Mouse (Mus musculus): Measurements from ENCODE around the gene Flvcr2. TPM values are rescaled to one million over a fixed set of nuclear protein-coding genes. Genes with fewer than 3 reads are reported as not detected.
A peak's percentile ranks its signal among the peaks of the same experiment; 100 is the strongest.

Gene Flvcr2
- total RNA-seq, 4 experiments from 2014 or later: 3.3 to 6.3 (median 5.7) TPM

DNA sequence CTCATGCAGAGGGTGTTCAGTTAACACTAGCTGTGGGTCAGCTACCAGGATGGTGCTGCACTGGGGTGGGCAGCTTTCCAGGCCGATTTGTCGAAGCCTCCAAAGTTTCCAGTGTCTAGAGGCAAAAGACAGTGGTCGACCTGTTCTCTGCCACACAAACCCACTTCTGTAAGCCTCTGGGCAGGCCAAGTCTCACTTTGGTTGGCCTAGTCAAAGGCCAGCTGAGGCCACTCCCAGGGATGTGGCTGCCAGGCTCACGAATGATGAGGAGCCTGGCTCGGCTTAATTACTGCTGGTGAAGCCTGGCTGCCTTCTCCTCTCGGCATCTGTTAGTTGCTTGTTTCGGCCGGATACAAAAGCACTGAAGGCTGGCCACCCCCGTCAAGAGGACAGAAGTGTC lies 53.7 kb downstream of the Flvcr2 start:
- DNase-seq: no peak

- DNase-seq: no peak
These were observed 63.4 kb downstream of the Flvcr2 start for GRCm38 (mm10) chr12:85809726-85810125.

DNA sequence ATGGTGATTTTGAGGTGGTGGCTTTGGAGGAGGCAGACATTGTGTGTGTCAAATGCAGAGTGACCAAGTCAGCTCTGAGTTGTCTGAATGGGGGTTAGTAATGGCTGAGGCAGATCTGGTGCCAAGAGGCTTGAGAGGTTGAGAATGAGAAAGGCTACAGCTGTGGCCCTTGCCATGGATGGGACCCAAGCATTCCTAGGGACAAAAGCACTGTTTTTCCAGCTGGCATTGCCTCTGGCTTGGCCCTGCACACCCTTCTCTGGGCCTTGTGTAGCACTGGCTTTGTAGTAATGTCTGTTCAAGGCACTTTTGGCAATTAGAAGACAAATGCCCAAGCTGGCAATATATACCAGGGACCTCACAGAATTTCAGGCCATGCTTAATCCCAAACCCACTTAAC lies 64.6 kb downstream of the Flvcr2 start:
- DNase-seq: no peak

DNA sequence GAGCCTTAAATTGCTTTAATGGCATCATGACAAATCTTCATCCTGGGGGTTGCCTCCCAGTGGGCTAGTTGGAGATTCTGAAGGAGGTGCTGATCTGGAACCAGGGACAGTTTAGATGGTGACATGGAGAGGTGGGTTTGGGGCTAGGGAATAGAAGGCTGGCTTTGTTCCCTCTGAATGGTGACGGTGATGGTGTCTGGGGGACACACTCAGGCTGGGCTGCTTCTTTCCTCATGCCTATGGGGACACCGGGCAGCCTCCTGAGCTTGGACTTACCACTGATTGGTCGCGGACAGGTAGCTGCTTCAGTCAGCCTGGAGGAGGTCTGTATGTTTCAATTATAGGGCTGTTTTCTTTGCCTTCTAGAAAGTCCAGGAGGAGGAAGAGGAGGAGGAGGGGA lies 65.3 kb downstream of the Flvcr2 start:
- no peak for DNase-seq

- peak; percentile 69 for DNase-seq
These were observed 67.3 kb downstream of the Flvcr2 start for GRCm38 (mm10) chr12:85813599-85813998.

- DNase-seq: no peak
These were observed 75.7 kb downstream of the Flvcr2 start for GRCm38 (mm10) chr12:85822051-85822450.

GRCm38 (mm10) chr12:85824438-85825264 lies 78.3 kb downstream of the Flvcr2 start, which contains the start of the genes Erg28 and Ttll5:
TSS of gene Erg28 (minus strand) at chr12:85824550.
TSS of gene Ttll5 (plus strand) at chr12:85824659.
- peak; percentile 92 for DNase-seq

DNA sequence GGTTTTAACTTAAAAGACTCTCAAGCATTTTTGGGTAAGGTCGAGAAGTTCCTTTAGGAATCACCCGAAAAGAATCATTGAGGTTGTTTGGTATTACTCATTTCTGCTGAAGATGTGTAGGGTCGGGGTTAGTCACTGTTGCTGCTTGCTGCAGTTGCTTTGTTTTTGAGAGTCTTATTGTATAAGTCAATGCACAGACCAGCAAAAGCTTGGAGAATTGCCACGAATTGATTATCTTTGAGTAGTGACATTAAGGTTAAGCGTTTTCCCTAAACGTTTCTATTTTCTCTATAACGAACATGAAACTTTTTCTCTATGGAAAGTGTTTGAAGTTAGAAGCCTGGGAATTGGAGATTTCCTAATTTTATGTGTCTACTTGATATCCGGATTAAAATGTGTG lies 79.0 kb downstream of the Flvcr2 start:
- no peak for DNase-seq

DNA sequence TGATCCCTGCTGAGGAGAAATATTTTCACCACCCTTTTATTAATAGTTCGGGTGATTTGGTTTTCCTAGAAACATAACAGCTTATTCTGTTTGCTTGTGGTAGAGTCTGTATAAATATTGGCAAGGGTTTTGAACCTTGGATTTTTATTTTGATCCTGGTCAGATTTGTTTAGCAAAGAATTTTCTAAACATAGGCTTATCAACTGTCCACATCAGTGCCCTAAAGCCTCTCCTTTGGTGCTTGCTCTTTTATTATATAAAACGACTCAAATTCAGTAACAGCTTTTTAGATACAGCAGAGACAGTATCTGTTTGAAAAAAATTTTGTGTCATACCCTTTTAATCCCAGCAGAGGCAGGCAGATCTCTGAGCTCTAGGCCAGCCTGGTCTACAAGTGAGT lies 79.5 kb downstream of the Flvcr2 start:
- no peak for DNase-seq

- no peak for DNase-seq
These were observed 82.5 kb downstream of the Flvcr2 start for GRCm38 (mm10) chr12:85828856-85829255.

- no peak for DNase-seq
These were observed 83.5 kb downstream of the Flvcr2 start for GRCm38 (mm10) chr12:85829866-85830265.

GRCm38 (mm10) chr12:85830691-85831090 lies 84.4 kb downstream of the Flvcr2 start:
- no peak for DNase-seq

- no peak for DNase-seq
These were observed 88.2 kb downstream of the Flvcr2 start for GRCm38 (mm10) chr12:85834543-85834942.

- DNase-seq: no peak
These were observed 91.4 kb downstream of the Flvcr2 start for GRCm38 (mm10) chr12:85837765-85838164.

DNA sequence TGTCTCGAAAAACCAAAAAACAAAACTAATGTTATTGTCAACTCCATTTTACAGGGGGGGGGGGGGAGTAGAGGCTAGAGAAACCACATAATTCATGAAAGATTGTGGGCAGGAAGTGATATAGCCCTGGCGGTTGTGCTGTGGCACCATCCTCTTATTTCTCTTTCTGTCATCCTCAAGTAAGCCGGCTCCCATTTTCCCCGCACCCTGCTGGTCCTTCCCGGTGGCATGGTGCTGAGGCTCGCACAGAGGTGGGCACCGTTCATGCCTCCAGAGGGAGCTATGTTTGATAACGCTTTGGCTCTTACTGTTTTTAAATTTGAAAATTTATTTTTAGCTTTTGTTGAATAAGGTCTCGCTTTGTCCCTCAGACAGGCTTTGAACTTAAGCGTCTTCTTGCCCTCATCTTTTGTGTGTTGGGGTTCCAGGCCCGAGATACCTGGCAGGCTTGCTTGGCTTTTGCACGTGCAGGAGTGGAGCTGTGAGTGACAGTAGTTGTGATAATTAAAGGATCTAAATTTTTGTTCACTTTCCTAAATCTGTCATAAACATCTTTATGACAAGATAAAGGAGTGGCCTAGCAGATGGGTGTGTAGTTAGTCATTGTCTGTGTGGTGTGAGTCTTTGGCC lies 93.1 kb downstream of the Flvcr2 start:
- DNase-seq: no peak

DNA sequence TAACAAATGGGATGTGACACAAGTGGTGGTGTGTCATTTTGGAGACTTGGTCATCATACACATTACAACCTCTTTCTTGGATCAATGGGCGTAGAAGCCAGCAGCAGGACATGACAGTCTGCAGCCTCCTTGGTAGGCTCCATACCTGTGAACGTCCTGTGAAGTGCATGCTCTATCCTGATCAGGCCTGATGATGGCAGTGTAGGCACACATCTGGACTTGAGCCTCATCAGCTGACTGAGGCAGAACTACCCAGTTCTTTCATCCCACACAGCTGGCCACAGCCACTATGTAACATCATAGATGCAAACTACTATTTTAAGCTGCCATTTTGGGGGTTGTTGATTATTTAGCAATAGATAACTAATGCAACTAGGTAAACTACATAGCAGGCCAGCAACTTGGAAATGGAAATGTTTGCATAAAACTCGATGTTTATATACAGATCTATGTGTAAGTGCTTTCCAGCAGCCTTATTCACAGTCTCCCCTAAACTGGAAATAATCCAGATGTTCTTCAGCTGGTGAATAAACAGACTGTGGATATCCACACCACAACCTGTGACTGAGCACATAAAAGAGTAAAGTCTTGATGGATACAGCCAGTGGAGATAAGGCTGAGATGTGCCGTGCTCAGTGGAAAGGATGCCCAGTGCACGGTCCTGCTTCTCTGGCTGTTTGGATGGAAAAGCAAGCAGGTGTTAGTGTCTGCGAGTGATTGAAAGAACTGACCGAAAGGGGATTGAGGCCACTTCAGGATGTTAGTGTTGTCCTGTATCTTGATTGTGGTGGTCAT lies 102.0 kb downstream of the Flvcr2 start:
- DNase-seq: no peak

GRCm38 (mm10) chr12:85850661-85851060 lies 104.3 kb downstream of the Flvcr2 start:
- no peak for DNase-seq

DNA sequence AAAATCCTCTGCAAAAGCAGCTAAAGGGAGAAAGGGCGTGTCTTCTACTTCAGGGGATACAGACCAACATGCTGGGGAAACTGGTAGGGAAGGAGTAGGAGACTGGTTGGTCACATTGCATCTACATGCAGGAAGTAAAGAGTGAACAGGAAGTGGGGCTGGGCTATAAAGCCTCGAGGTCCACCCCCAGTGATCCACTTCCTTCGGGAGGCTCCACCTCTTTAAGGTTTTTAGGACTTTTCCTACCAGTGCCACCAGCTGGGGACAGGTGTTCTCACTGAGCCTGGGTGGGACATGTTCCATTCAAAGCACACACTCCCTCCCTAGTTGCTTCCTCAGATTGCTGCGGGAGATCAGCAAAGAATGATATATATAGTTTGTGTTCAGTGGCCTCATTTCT lies 107.5 kb downstream of the Flvcr2 start:
- DNase-seq: no peak

- no peak for DNase-seq
These were observed 107.9 kb downstream of the Flvcr2 start for GRCm38 (mm10) chr12:85854271-85854670.

DNA sequence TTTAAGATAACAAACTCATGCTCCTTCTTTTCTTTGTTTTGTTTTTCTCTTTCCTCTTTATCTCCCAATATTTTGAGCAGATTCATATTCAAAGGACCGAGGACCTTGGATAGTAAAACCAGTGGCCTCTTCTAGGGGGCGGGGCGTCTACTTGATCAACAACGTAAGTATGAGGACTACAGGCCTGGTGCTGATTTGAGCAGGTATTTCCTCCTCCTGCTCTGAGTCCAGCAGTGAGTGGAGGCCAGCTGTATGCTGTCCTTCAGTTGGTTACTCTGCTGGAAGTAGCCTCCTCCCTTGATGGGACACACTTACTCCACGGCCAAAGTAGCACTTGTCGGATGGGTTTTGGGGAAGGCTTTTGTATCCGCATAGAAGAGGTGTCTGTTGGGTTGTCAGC lies 111.0 kb downstream of the Flvcr2 start:
- no peak for DNase-seq

- no peak for DNase-seq
These were observed 112.8 kb downstream of the Flvcr2 start for GRCm38 (mm10) chr12:85859111-85859510.

DNA sequence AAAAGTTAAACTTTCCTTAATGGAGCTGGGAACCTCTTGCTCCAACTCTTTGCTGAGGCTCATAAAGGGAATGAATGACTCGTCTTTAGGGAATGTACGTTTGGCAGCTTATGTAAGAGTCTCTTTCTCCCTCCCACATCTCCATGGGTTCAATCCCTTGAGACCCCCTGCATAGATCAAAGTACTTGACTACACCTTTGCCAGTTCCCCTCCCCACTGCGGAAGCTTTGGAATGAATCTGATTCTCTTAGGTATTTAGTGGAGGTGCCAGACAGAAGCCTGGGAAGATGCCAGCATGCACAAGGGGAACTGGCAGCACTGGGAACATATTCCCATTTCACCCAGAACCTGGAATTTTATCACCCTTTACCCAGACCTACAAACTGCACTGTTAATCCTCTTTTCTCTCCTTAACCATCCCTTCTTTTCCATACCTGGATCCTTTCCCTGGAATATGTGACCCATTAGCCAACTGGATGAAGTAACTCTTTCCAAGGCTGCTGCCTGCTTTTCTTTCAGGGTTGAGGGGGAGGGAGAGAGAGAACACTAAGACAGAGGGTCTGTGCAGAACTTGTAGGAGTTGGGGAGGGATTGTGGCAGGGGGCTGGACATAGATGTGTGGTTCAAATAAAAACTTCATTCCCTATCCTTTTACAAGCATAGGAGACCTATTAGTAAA lies 113.3 kb downstream of the Flvcr2 start:
- DNase-seq: no peak

- no peak for DNase-seq
These were observed 116.2 kb downstream of the Flvcr2 start for GRCm38 (mm10) chr12:85862514-85862913.
